Mouse (Mus musculus) spleen, postnatal 14 days (tissue): ENCODE data around the gene Isy1.
"Not testable (repeated sequence)": the region's sequence is repeated elsewhere in the genome, so short reads cannot be mapped to it uniquely, and the experiment has no call there.

Experiments
- DNase-seq, 2 experiments: peaks; one replicate each; pipeline ENCODE4 v3.0.0; 2021 to 2022; ENCODE audit warnings: low spot score in 2 of 2

Gene Isy1

GRCm38 (mm10) chr6:87778294-87779173, 60.1 kb downstream of the Isy1 start:
- no peak for DNase-seq

- DNase-seq = no peak
These were observed 60.8 kb downstream of the Isy1 start, which contains the start of gene Gp9 for GRCm38 (mm10) chr6:87777842-87778241. Gene Gp9, plus strand, starts transcription at chr6:87778072.

GRCm38 (mm10) chr6:87776663-87777062, 61.9 kb downstream of the Isy1 start:
- no peak for DNase-seq

GRCm38 (mm10) chr6:87775588-87776245, 62.9 kb downstream of the Isy1 start:
- no peak for DNase-seq

GRCm38 (mm10) chr6:87774909-87775308, 63.7 kb downstream of the Isy1 start:
- DNase-seq = no peak

- DNase-seq = no peak
These were observed 64.1 kb downstream of the Isy1 start for GRCm38 (mm10) chr6:87774466-87774865.

- DNase-seq = no peak
These were observed 68.0 kb downstream of the Isy1 start for GRCm38 (mm10) chr6:87770626-87771025.

GRCm38 (mm10) chr6:87764296-87764695, 74.3 kb downstream of the Isy1 start:
- not testable (repeated sequence) for DNase-seq
